Mouse (Mus musculus): ENCODE results near the gene Zfp655.
"Not testable (repeated sequence)": the region's sequence is repeated elsewhere in the genome, so short reads cannot be mapped to it uniquely, and the experiment has no call there.

Zfp655 gene

DNA sequence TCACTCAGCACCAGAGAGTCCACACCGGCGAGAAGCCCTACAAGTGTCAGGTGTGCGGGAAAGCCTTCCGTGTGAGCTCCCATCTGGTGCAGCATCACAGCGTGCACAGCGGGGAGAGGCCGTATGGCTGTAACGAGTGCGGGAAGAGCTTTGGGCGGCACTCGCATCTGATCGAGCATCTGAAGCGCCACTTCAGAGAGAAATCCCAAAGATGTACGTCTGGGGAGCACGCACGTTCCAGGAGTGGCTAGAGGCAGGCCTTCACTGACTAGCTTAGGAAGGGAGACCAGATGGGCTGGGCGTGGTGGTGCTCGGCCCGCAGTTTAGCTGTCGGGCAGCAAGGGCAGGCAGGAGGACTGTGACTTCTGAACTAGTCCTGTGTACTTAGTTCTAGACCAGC is 12.8 kb upstream of the Zfp655 start:
- ATAC-seq (ENCODE audit: insufficient number of reproducible peaks, low FRiP score, low TSS enrichment), result no peak

- no peak for ATAC-seq (ENCODE audit: insufficient number of reproducible peaks, low FRiP score, low TSS enrichment)
These were observed 11.5 kb upstream of the Zfp655 start for GRCm38 (mm10) chr5:145219981-145220380.

GRCm38 (mm10) chr5:145222840-145223239 is 8.7 kb upstream of the Zfp655 start:
- no peak for ATAC-seq (ENCODE audit: insufficient number of reproducible peaks, low FRiP score, low TSS enrichment)

DNA sequence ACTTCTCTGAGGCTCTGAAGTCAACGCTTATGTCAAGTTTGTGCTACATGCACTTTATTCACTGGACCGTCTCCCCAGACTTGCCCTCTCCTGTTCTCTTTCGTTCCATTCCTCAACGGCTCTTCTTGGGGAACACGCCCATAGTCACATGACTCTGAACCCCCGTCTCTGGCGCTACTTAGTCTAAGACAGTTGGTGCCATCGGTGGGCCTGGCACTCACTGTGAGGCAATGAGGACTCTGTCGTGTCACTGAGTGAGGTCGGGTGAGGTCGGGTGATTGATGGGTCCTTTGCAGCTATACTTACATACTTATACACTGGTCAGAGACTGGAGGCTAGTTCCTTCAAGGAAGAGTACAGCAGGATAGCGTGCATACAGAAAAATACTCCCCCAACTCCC is 8.1 kb upstream of the Zfp655 start:
- ATAC-seq (ENCODE audit: insufficient number of reproducible peaks, low FRiP score, low TSS enrichment), result no peak

GRCm38 (mm10) chr5:145226453-145226852 is 5.1 kb upstream of the Zfp655 start:
- no peak for ATAC-seq (ENCODE audit: insufficient number of reproducible peaks, low FRiP score, low TSS enrichment)

DNA sequence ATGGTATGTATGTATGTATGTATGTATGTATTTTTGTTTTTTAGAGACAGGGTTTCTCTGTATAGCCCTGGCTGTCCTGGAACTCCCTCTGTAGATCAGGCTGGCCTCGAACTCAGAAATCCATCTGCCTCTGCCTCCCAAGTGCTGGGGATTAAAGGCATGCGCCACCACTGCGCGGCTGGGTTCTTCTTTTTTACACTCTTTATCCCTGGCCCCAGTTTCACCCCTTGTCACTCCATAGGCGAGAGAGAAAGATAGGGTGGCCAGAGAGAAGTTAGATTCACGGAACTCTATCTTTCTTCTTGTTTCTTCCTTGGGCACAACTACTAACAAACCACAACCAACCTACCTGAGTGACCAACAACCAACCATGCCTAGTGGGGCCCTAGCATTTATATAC is 2.2 kb upstream of the Zfp655 start:
- not testable (repeated sequence) for ATAC-seq (ENCODE audit: insufficient number of reproducible peaks, low FRiP score, low TSS enrichment)

DNA sequence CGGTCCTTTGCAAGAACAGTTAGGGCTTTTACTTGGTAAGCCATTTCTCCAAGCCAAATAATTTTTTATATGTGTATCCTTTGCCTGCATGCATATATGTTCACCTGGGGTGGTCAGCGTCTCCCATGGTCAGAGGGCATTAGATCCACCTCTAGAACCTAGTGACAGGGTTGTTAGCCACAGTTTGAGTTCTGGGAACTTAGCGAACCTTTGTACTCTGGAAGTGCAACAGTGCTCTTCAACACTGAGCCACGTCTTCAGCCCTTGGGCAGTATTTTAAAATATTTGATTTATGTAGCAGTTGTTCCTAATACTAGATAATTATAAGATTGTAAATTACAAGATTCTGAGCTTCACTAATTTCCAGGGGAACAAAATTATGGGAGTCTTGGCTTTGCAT is 874 bp upstream of the Zfp655 start:
- no peak for ATAC-seq (ENCODE audit: insufficient number of reproducible peaks, low FRiP score, low TSS enrichment)

- peak; percentile 36 for ATAC-seq (ENCODE audit: insufficient number of reproducible peaks, low FRiP score, low TSS enrichment)
These were observed 437 bp downstream of the Zfp655 start for GRCm38 (mm10) chr5:145231893-145232411.

DNA sequence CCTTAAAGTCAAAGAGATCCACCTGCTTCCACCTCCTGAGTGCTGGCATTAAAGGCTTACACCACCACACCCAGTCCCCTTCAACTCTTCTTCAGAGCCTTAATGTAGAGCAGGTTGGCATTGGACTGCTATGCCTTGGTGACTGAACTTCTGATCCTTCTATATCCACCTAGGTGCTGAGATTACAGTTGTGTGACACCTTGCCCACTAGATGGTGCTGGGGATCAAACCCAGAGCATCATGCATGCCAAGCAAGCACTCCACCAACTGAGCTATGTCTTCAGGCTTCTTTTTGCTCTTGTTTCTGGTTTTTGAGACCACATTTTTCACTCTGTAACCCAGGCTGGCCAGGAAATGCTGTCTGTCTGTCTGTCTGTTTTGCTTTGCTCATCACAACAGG is 3.1 kb downstream of the Zfp655 start:
- no peak for ATAC-seq (ENCODE audit: insufficient number of reproducible peaks, low FRiP score, low TSS enrichment)

DNA sequence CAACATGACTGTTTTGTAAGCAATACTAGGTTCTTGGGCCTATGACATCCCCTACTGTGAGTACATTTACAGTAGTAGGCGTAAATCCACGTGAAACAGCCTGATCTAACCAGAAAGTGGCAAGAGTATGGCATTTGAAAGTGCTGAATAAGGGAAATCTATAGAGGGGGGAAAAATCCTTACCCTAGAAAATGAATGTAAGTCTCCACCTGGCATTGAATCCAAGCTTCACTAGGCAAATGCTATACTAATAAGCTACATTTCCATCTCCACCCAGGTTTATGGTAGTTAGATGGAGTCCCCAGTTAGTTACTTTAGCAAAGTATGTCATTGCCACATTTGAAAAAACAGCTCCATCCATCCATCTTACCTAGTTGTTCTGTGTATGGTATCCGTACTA is 18.0 kb downstream of the Zfp655 start:
- no peak for ATAC-seq (ENCODE audit: insufficient number of reproducible peaks, low FRiP score, low TSS enrichment)

DNA sequence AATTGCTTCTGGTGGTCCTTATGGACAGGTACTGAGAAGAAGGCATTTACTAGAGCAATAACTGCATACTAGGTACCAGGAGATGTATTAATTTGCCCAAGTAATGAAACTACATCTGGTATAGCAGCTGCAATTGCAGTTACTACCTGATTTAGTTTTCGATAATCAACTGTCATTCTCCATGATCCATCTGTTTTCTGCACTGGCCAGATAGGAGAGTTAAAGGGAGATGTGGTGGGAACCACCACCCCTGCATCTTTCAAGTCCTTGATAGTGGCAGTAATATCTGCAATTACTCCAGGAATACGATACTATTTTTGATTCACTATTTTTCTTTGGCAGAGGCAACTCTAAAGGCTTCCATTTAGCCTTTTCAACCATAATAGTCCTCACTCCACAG is 42.1 kb downstream of the Zfp655 start:
- not testable (repeated sequence) for ATAC-seq (ENCODE audit: insufficient number of reproducible peaks, low FRiP score, low TSS enrichment)

- ATAC-seq (ENCODE audit: insufficient number of reproducible peaks, low FRiP score, low TSS enrichment), result no peak
These were observed 48.4 kb downstream of the Zfp655 start for GRCm38 (mm10) chr5:145279948-145280347.

- peak; percentile 99 for ATAC-seq (ENCODE audit: insufficient number of reproducible peaks, low FRiP score, low TSS enrichment)
These were observed 49.0 kb downstream of the Zfp655 start, which contains the start of gene Zscan25 for GRCm38 (mm10) chr5:145280371-145281143. Gene Zscan25 (plus strand): TSS chr5:145280500.

GRCm38 (mm10) chr5:145288382-145288781 is 56.9 kb downstream of the Zfp655 start:
- no peak for ATAC-seq (ENCODE audit: insufficient number of reproducible peaks, low FRiP score, low TSS enrichment)

GRCm38 (mm10) chr5:145290697-145291096 is 59.2 kb downstream of the Zfp655 start:
- ATAC-seq (ENCODE audit: insufficient number of reproducible peaks, low FRiP score, low TSS enrichment), result no peak

DNA sequence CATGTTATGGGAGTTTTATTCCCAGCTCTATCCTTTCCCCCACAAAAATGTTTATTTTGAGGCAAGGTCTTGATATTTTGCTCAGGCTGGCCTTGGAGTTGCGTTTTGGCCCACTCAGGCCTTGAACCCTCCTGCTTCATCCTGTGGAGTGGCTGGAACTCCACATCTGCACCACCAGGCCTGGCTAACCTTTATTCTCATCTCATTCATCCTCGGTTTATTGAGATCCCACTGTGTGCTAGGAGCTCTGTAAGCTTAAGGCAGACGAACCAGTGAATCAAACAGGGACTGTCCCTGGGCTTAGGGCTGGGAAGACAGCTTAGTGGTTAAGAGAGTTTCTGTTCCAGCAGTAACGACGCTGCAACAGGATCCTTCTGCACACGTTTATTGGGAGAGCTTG is 60.9 kb downstream of the Zfp655 start:
- no peak for ATAC-seq (ENCODE audit: insufficient number of reproducible peaks, low FRiP score, low TSS enrichment)

Measured in cerebellum, adult (tissue).